Comparison of ENCODE assay signal across 15 mouse cellular contexts in genomic region chr14:79280456-79280855, GRCm38 (mm10). TPM values are rescaled to one million over a fixed set of nuclear protein-coding genes. Genes with fewer than 3 reads are reported as not detected.
DNase-seq lines count a peak whose midpoint lies in the region; ATAC-seq lines count a peak whose summit lies in the region.
"Had no signal": no experiment of that assay in that cellular context is flagged by ENCODE, and none has a peak within 500 bp of the region (broad histone marks: within the 10 kb centered on the region; RNA-seq: fewer than 3 reads in every experiment).

No protein-coding gene starts in this region.

- no peak overlapping the region for H3K4me3 ChIP-seq in kidney, embryonic 16.5 days (ENCODE audit: low read length)
- H3K4me3 ChIP-seq: layer of hippocampus, adult 2 months; liver, embryonic 12.5 days; megakaryocyte, embryonic 14.5 days had no signal

- 68% methylated on average over 9 of the region's 9 CpGs for WGBS in kidney, embryonic 16.5 days

- H3K9ac ChIP-seq in kidney, embryonic 16.5 days (replicated peaks; ENCODE audit: low read length), result no peak overlapping the region
- H3K9ac ChIP-seq: liver, embryonic 12.5 days had no signal

- peak; percentile 79 for ATAC-seq in kidney, embryonic 16.5 days (ENCODE audit: low FRiP score, low TSS enrichment)
- ATAC-seq: inflammation-experienced regulatory T-cells, adult 6 months; liver, embryonic 12.5 days; lung, postnatal 0 days had no signal

- peaks cover 10% of the 10 kb centered on the region for H3K4me1 ChIP-seq in kidney, embryonic 16.5 days (ENCODE audit: insufficient read depth, low read length)

- H3K27me3 ChIP-seq in kidney, embryonic 16.5 days (ENCODE audit: insufficient read depth, low read length), result no peaks in the 10 kb centered on the region
- H3K27me3 ChIP-seq: liver, embryonic 12.5 days; megakaryocyte, embryonic 14.5 days had no signal

- H3K9me3 ChIP-seq in kidney, embryonic 16.5 days (ENCODE audit: low read length), result no peaks in the 10 kb centered on the region
- H3K9me3 ChIP-seq: liver, embryonic 12.5 days had no signal

- no peak overlapping the region for H3K27ac ChIP-seq in kidney, embryonic 16.5 days (ENCODE audit: low read length)
- H3K27ac ChIP-seq: layer of hippocampus, adult 2 months; liver, embryonic 12.5 days had no signal

- no peak overlapping the region for H3K4me2 ChIP-seq in kidney, embryonic 16.5 days (replicated peaks; ENCODE audit: low read depth, low read length)
- H3K4me2 ChIP-seq: liver, embryonic 12.5 days had no signal

- DNase-seq in kidney, postnatal 14 days, result no peak
- peak; percentile 69 for DNase-seq in T-cell, adult 2 months (ENCODE audit: low spot score)
- peak; percentile 64 for DNase-seq in naive thymus-derived CD4-positive, alpha-beta T cell, adult 2 months (ENCODE audit: low read depth)
- peak; percentile 75 to 88 for DNase-seq in thymus, postnatal 36 days
- no peak for DNase-seq in layer of hippocampus, adult 11-12 months (ENCODE audit: low spot score)
- no peak for DNase-seq in ovary, postnatal 14 days (ENCODE audit: low spot score)
- DNase-seq: adrenal gland, adult 2 months; cerebellum, adult 9-10 months; heart, adult 18-20 months had no signal

- no peaks in the 10 kb centered on the region for H3K36me3 ChIP-seq in kidney, embryonic 16.5 days (ENCODE audit: insufficient read depth, low read length)
- H3K36me3 ChIP-seq: liver, embryonic 12.5 days had no signal

RNA-seq across cellular contexts. Expression of gene Rgcc, which starts 21.0 kb away (rescaled TPM):
- 29.7 and 35.7 TPM in 2 replicates for polyA plus RNA-seq in kidney, embryonic 16.5 days (2015; fragmentation: Nextera tagmentation; extraction: Ambion mirVana)

RNA-seq across cellular contexts. Expression of gene Zfp957, which starts 33.3 kb away (rescaled TPM):
- not detected in 2 replicates for polyA plus RNA-seq in kidney, embryonic 16.5 days (2015; fragmentation: Nextera tagmentation; extraction: Ambion mirVana)
- polyA plus RNA-seq: adrenal gland, adult 2 months; liver, embryonic 12.5 days; lung, postnatal 0 days had no signal

Comparison
In these comparisons a context has a peak if more than half of its experiments do, and no peak if none do; other contexts are left out.
1. DNase-seq: peak in T-cell, adult 2 months (single experiment), naive thymus-derived CD4-positive, alpha-beta T cell, adult 2 months (single experiment) and thymus, postnatal 36 days (2 of 2); none in kidney, postnatal 14 days (single experiment), layer of hippocampus, adult 11-12 months (single experiment) and ovary, postnatal 14 days (single experiment).